Mouse (Mus musculus) lung, postnatal 0 days (tissue): Measurements from ENCODE around the gene Gm10282. TPM values are rescaled to one million over a fixed set of nuclear protein-coding genes. Genes with fewer than 3 reads are reported as not detected.

Experiments used
- ATAC-seq: fragments of 200-750 bp; cut with Nextera tagmentation; 2 replicates; pipeline ENCODE4 v1.8.0; 2017; ENCODE audit warnings: moderate library complexity
- DNase-seq: peaks from one replicate; pipeline ENCODE4 v3.0.0-alpha.2; 2016; ENCODE audit warnings: low spot score
- H3K27ac ChIP-seq: fragments of 300-500 bp; sonication (generic); 2 replicates; pipeline ENCODE4 v1.5.1; 2014; ENCODE audit warnings: antibody characterized with exemption, mild to moderate bottlenecking, low read length, mixed read lengths
- H3K27me3 ChIP-seq: fragments of 300-500 bp; sonication (generic); replicated peaks from 2 replicates; pipeline ENCODE4 v1.6.1; 2014; ENCODE audit warnings: low read length, mixed read lengths; ENCODE audit not compliant: insufficient read depth
- H3K36me3 ChIP-seq: fragments of 300-500 bp; sonication (generic); 2 replicates; pipeline ENCODE4 v1.6.1; 2014; ENCODE audit warnings: low read length, mixed read lengths; ENCODE audit not compliant: insufficient read depth
- H3K4me1 ChIP-seq: fragments of 300-500 bp; sonication (generic); 2 replicates; pipeline ENCODE4 v1.6.1; 2014; ENCODE audit warnings: antibody characterized with exemption, low read depth, low read length, mixed read lengths; ENCODE audit not compliant: insufficient read depth
- H3K4me2 ChIP-seq: fragments of 300-500 bp; sonication (generic); replicated peaks from 2 replicates; pipeline ENCODE4 v1.6.1; 2014; ENCODE audit warnings: low read depth, mild to moderate bottlenecking, low read length, moderate library complexity, mixed read lengths
- H3K4me3 ChIP-seq: fragments of 300-500 bp; sonication (generic); 2 replicates; pipeline ENCODE4 v1.5.1; 2014; ENCODE audit warnings: low read depth, low read length
- H3K9ac ChIP-seq: fragments of 300-500 bp; sonication (generic); replicated peaks from 2 replicates; pipeline ENCODE4 v1.6.1; 2014; ENCODE audit warnings: low read depth, mild to moderate bottlenecking
- H3K9me3 ChIP-seq: fragments of 300-500 bp; sonication (generic); 2 replicates; pipeline ENCODE4 v1.6.1; 2016; ENCODE audit warnings: low read length, mixed read lengths
- CTCF ChIP-seq: IDR thresholded peaks from 2 replicates; pipeline ENCODE4 v1.5.1; 2016; ENCODE audit warnings: antibody characterized with exemption, mild to moderate bottlenecking
- EP300 ChIP-seq: IDR thresholded peaks from 2 replicates; pipeline ENCODE4 v1.6.1; 2016; ENCODE audit warnings: antibody characterized with exemption, mild to moderate bottlenecking, control low read depth
- WGBS: fragments of 180-500 bp; shearing (Covaris S2); extraction: QIAGEN DNeasy Blood & Tissue Kit; methylation state at CpG from one replicate; pipeline ENCODE4 v1.1.7; 2014; 5-methylcytosine and 5-hydroxymethylcytosine counted together
- polyA plus RNA-seq: library from polyadenylated mRNA; unstranded; fragments of >200 nt; fragmentation: Nextera tagmentation; extraction: Ambion mirVana; gene quantifications from 2 replicates; pipeline ENCODE4 v1.2.1, GENCODE M21; 2015

The Gm10282 gene
- polyA plus RNA-seq, 1 experiment from 2014 or later, result 5.7 TPM

DNA sequence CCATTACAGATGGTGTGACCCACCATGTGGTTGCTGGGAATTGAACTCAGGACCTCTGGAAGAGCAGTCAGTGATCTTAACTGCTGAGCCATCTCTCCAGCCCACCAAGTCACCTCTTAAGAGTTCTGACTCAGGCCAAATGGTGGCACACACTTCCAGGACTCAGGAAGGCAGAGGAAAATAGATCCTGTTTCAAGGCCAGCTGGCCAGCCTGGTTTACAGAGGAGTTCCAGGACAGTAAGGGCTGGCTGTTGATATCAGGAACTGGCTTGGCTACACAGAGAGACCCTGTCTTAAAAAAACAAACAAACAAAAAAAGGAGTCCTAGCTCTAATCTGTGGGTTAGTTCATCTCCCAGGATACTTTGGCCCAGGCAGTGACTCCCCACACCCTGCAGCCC is 32.0 kb upstream of the Gm10282 start:
- no peak for TF ChIP-seq EP300
- TF ChIP-seq CTCF, result no peak
- no peak overlapping the region for H3K4me3 ChIP-seq
- peaks cover 8% of the 10 kb centered on the region; the same call in 1 of the 2 replicates for H3K36me3 ChIP-seq
- no peak overlapping the region for H3K27ac ChIP-seq
- no peaks in the 10 kb centered on the region for H3K27me3 ChIP-seq
- no peak for DNase-seq
- no peak overlapping the region for H3K4me2 ChIP-seq
- no peaks in the 10 kb centered on the region for H3K9me3 ChIP-seq
- ATAC-seq, result peak; percentile 35; the same call in 1 of the 2 replicates
- H3K4me1 ChIP-seq, result no peaks in the 10 kb centered on the region
- H3K9ac ChIP-seq, result no peak overlapping the region

DNA sequence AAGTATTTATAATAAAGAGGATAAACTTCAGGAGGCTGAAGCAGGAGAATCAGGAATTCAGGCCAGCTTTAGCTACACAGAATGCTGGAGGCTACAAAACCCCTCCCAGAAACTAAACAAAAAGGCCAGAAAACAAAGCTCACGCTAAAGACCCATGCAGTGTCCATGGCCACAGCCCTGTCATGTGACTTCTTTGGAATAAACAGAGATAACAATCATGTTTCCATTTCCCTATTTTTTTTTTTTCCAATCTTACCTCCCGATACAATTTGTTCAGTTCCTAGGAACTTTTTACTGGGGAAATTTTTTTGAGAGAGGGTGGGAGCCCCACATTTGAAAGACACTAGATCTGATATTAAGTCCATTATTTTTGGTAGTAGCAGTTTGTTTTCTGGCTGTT is 31.2 kb upstream of the Gm10282 start:
- ATAC-seq (peak; percentile 84), DNase-seq (peak; percentile 43)

DNA sequence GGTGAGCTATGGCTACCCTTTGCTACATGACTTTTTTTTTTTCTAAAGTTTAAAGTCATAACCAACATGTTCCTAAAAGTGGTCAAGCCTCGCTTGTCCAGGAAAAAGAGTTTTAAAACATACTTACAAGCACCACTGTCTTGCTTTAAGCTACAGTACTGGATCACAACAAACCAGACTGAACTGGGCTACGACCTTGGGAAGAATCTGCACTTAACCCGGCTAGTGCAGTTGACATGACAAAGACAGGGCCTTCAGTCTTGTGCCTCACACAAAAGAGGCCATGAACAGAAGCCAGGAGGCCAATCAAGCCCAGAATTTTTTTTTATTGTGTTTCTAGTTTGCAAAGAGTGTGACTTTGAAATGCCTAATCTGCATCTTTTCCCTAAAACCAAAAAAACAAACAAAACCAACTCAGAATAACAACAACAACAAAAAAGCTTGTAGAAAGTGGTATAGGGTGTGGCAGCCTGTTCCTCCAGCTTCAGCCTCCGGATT is 29.1 kb upstream of the Gm10282 start:
- no peak overlapping the region for H3K9ac ChIP-seq
- TF ChIP-seq EP300, result no peak
- H3K27ac ChIP-seq, result no peak overlapping the region
- no peak overlapping the region for H3K4me2 ChIP-seq
- no peak for ATAC-seq
- no peaks in the 10 kb centered on the region for H3K27me3 ChIP-seq
- DNase-seq, result no peak
- no peak overlapping the region for H3K4me3 ChIP-seq
- H3K36me3 ChIP-seq, result no peaks in the 10 kb centered on the region
- 83% methylated on average over 4 of the region's 4 CpGs for WGBS
- no peaks in the 10 kb centered on the region for H3K9me3 ChIP-seq
- no peaks in the 10 kb centered on the region for H3K4me1 ChIP-seq

More for the DNA sequence above, 31.2 kb upstream of the Gm10282 start:
- Histone ChIP-seq H3K27ac (no peak overlapping the region), H3K9me3 (no peaks in the 10 kb centered on the region), H3K4me3 (no peak overlapping the region), H3K36me3 (peaks cover 5% of the 10 kb centered on the region; the same call in 1 of the 2 replicates), H3K4me1 (no peaks in the 10 kb centered on the region), H3K9ac (no peak overlapping the region), H3K4me2 (no peak overlapping the region), H3K27me3 (no peaks in the 10 kb centered on the region)
- WGBS, result 47% methylated on average over 2 of the region's 2 CpGs
- TF ChIP-seq CTCF, result no peak
- TF ChIP-seq EP300, result peak; percentile 91

DNA sequence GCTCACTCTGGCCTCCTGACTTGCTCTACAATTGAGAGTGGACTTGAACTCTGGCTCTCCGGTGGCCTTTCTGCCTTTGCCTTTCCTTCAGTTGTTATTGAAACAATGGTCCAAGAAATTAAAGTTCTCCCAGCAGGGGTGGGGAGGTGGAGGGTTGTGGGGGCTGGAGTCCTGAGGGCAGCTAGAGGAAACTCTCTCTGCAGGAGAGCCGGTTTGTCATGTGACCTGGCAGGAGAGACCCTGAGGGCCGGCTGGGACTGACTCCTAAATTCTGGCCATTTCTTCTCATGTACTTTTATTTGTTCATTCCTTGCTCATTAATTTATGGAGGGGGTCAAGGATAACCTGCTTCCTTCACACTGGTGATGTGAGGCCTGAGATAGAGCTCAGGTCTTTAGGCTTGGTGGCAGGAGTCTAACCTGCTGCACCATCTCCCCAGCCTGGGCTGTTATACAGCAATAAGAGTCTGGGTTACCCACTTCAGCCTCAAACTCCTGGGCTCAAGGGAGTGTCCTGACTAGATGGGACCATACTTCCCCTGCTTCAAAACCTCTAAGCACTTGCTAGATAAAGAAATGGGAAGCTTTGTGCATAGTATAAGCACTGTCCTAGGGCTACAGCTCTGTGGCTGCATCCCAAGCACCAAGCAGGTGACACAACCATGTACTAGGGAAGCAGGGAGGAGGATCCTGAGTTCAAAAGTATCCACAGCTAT is 28.5 kb upstream of the Gm10282 start:
- H3K4me3 ChIP-seq, result no peak overlapping the region
- H3K4me1 ChIP-seq, result no peaks in the 10 kb centered on the region
- 50% methylated on average over 3 of the region's 3 CpGs for WGBS
- no peaks in the 10 kb centered on the region for H3K36me3 ChIP-seq
- DNase-seq, result no peak
- H3K9ac ChIP-seq, result no peak overlapping the region
- no peaks in the 10 kb centered on the region for H3K27me3 ChIP-seq
- no peaks in the 10 kb centered on the region for H3K9me3 ChIP-seq
- TF ChIP-seq CTCF, result no peak
- no peak for TF ChIP-seq EP300
- no peak overlapping the region for H3K4me2 ChIP-seq
- H3K27ac ChIP-seq, result no peak overlapping the region
- no peak for ATAC-seq

DNA sequence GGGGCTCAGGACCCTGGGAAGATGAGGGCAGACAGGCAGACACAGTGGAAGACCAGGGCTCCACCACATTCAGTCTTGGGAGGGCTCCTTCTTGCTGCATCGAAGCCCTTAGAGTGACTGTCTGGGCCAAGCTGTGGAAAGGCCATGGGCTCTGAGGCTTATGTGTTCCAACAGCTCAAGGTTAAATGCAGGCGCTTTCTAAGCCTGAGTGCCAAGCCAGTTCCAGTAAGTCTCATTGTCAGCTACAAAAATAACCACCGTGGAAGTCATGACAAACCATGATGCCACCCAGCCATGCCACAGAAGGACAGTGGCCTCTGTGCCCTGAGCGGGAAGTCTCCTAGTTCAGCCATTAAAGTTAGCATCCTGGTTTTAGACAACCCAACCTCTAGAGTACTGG is 26.6 kb upstream of the Gm10282 start:
- no peak overlapping the region for H3K9ac ChIP-seq
- no peak for TF ChIP-seq EP300
- TF ChIP-seq CTCF, result no peak
- H3K9me3 ChIP-seq, result no peaks in the 10 kb centered on the region
- no peaks in the 10 kb centered on the region for H3K27me3 ChIP-seq
- no peak overlapping the region for H3K27ac ChIP-seq
- 85% methylated on average over 4 of the region's 4 CpGs for WGBS
- no peaks in the 10 kb centered on the region for H3K36me3 ChIP-seq
- no peaks in the 10 kb centered on the region for H3K4me1 ChIP-seq
- ATAC-seq (no peak), DNase-seq (no peak)
- no peak overlapping the region for H3K4me2 ChIP-seq
- H3K4me3 ChIP-seq, result no peak overlapping the region

DNA sequence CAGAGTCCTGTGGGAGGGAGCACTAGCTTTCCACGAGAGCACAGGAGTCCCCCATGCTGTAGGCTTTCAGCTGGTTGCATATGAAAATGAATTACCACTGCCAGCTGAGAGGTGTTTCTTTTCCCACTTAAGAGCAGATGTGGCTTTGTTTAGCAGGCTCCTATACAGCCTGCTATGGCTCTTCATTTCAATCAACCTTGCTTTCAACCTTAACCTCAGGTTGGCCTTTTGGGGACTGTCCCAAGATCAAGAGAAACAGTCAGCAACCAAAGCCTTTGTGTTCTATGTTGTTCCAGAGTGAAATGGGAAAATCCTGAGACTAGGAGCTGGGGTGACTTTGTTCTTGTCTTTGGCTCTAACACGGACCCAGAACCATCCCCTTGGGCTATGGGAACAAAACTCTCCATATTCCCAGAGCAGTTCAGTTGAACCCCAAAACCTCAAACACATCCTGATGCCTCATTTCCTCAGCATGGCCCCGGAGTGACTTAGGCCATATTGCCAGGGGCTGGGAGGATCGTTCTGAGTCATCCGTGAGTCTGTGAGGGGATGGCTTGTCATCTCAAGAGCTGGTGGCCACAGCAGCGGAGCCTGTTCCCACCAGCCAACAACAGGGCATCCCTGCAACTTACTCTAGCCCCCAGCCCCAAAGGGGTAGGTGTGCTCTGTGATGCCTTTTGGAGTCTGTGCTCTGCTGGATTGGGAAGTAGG is 25.9 kb upstream of the Gm10282 start:
- Histone ChIP-seq H3K9me3 (no peaks in the 10 kb centered on the region), H3K27ac (no peak overlapping the region), H3K36me3 (no peaks in the 10 kb centered on the region), H3K27me3 (no peaks in the 10 kb centered on the region), H3K4me3 (no peak overlapping the region), H3K4me1 (no peaks in the 10 kb centered on the region), H3K4me2 (no peak overlapping the region), H3K9ac (no peak overlapping the region)
- no peak for TF ChIP-seq CTCF
- TF ChIP-seq EP300, result no peak
- 75% methylated on average over 6 of the region's 6 CpGs for WGBS
- ATAC-seq (no peak), DNase-seq (no peak)
